Mouse (Mus musculus): Measurements from ENCODE around the gene Txnrd2. TPM values are rescaled to one million over a fixed set of nuclear protein-coding genes. Genes with fewer than 3 reads are reported as not detected.

Gene Txnrd2
- polyA plus RNA-seq, 2 experiments from 2014 or later = 16.2 to 21.6 TPM

DNA sequence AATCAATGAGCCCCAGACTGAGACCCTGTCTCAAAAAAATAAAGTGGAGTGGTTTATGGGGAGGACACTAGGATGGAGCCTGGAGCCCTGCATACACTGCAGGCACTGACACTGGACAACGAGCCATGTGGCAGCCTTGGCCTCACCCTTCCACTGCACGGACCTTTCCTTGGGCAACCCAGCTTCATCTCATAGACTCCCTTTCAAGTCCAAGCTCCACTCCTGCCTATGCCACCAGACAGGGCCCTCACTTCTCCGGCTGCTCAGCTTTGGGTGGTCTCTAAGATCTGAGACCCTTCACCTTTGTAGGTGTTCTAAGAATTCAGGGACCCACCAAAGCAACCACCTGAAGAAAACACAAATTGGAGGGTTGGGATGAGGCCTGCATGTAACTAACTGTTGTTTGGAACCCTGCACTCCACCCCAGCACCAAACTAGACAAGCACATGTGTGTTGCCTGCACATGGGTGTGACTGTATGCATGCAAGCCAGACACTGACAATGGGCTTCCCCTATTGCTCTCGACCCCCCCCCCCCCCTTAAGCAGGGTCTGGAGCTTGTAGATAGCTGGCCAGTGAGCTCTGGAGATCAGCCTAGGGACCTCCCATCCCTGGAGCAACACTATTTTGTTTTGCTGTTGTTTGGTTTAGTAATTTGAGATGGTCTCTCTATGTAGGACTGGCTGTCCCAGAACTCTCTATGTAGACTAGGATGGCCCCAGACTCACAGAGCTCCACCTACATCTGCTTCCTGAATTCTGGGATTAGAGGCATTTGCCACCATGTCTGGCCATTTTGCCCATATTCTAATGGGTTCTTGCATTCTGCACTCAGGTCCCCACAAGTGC, 7.2 kb upstream of the Txnrd2 start:
- ATAC-seq = no peak

DNA sequence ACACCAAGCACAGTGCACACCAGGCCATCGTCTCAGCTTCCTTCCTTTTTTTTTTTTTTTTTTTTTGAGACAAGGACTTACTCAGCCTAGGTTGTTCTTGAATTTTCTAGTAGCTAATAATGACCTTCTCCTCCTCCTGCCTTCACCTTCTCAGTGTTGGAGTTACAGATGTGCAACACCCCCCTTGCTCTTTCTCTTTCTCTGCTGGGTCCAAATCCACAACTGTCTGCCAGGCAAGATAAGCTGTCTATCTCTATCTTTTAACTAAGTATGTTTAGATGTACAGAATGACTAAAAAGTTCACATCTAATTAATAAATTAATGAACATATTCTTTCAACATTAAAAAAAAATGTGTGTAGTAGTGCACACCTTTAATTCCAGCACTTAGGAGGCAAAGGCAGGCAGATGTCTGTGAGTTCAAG, 6.6 kb upstream of the Txnrd2 start:
- ATAC-seq = no peak

DNA sequence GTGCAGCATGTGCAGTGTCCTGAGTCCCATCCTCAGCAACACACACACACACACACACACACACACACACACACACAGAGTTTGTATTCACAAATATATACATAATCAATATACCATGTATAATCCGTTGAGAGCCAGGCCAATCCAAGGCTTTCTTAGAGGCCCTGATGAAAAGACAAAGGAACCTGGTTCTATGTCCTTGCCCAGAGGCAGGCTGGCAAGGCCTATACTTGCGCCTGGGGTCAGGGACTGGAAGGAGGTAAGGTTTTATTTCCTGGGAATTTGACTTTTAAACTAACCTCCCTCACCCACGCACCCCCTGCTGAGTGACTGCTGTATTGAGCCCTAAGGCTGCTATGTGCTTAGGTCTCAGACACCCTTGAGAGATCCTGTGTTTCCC, 5.6 kb upstream of the Txnrd2 start:
- no peak for ATAC-seq

DNA sequence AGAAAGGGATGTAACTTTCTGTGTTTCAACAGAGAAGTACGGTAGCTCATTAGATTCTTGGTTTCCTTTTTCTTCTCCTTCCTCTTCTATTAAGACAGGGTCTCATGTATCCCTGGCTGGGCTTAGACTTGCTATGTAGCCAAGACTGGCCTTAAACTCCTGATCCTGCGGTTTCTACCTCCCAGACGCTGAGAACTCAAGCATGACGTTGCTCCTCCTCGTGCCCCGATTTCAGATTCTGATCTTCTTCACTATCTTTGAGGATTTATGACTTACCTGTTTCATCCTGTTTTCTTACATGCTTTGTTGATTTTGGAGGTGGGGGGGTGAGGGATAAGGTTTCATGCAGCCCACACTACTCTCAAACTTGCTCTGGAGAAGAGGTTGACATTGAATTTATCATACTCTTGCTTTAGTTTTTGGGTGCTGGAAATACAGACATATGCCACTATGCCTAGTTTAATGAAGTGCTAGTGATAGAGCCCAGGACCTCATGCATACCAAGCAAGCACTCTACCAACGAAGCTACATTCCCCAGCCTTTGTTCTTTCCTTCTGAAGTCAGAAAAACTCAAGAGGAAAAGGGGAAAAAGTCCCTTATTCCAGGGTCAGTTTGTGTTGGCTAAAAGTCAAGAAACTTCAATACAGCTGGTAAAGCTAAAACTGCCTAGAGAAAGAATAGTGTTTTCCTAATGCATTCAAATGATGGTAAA, 2.8 kb upstream of the Txnrd2 start:
- ATAC-seq = no peak

DNA sequence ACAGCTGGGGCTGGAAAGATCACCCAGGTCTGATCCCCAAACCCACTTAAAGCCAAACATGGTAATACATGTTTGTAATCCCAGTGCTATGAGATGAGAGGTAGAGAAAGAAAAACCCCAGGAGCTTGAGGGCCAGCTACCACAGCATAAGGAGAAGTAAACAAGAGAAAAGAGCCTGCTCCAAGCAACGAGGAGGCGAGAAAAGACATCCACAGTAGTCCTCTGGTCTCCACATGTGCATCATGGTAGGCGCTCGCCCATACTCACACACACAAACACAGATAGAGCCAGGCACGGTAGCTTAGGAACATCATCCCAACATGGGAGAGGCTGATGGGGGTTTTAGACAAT, 2.3 kb upstream of the Txnrd2 start:
- no peak for ATAC-seq

DNA sequence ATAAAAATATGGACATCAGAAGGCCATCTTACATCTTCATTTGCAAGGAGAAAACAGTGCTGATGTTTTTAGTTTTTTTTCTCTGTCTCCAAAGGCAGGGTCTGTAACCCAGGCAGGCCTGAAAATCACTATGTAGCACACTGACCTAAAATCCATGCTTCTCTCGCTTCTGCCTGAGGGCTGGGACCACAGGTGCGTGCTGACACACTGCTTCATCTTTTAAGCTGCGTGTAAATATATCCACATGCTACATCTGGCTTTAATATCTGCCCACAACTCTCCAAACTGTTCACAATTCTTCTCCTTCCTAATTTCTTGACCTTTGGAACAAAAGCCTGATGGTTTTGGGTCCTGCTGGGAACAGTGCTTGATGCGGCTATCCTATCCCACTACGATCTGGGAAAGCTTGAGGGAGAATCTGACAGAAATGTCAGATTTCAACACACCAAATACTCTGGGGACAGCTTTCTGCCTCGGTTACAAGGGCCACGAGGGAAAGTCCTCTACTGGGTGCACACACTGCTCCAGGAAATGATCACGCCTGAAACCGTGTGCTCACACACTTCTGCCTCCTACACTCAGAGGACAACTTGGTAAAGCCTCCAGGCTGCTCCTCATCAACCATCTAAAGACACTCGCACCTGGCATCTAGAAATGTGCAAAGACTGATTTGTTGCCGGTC, 1.7 kb upstream of the Txnrd2 start:
- peak; percentile 32 for ATAC-seq

DNA sequence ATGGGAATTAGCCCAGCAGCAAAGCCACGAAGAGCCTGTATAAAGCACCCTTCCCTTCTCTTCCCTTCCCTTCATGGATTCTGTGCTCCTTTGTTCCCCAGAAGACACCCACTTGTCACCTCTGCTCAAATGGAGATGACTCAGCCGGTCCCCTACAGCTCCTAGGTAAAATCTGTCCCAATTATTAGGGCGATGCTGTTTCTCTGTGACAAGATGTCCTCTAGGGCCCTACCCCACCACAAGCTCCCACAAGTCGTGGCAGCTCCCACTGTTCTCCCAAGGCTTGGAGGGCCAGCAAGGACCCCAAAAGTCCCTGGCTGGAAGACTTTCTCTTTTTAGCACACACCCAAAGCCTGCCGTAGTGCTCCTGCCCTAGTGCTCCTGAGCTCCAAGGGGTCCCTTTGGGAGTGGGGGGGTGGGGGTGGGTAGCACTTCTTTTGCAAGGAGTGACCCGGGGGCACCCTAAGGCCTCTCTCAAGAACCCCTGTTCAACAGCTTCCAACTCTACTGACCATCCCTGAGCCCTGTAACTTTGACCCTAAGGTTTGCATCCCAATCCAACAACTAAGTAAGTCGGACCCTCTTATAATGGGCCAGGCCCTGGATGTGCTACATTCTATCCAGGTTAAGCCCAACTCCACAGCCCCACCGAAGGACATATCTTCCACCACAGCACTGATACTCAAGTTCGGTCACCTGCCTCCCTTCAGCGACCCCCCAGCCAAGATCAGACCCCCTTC, 539 bp upstream of the Txnrd2 start:
- no peak for ATAC-seq

DNA sequence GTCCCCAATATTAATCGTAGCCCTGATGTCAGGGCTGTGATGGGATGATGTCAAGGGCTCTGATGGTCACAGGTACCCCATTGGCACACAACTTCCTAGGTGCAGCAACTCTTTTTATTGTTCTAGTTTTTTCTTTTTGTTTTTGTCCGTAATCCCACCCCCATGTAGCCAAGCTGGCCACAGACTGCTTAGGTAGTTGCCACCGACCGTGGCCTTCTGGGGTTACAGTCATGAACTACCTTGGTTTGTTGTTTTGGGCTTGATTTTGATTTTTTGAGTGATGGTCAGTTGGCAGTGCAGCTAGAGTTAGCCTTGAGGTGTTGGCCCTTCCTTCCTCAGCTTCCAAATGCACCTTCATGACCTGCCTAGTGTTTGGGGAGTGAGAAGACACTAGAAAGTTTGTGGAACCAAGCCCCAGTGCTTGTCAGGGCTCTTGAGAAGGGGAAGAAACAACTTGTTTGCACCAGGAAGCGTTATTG, 657 bp downstream of the Txnrd2 start, which contains the start of gene Comt:
Gene Comt, minus strand, starts transcription at position 51 of the 479 bp plus-strand sequence.
- no peak for ATAC-seq

DNA sequence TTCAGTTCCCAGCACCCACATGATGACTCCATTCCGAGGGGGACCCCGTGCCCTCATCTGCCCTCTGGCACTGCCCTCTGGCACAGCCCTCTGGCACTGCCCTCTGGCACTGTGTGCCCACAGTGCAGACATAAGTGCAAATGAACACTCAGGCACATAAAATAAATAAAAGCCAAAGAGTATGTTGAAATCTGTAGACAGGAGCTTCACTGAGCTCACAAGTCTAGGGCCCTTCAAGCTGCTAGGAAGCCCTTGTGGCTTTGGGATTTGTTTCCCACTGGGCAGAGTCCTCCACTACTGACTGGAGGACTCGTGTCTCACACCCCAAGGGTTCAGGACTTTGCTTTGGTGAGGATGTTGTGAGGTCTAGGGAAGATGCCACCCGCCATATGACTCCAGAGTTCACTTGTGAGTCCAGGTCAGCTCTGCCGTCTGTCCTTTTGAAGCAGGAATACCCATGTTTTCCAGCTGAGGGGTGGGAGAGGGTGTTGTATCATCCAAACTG, 1.9 kb downstream of the Txnrd2 start:
- ATAC-seq = no peak

DNA sequence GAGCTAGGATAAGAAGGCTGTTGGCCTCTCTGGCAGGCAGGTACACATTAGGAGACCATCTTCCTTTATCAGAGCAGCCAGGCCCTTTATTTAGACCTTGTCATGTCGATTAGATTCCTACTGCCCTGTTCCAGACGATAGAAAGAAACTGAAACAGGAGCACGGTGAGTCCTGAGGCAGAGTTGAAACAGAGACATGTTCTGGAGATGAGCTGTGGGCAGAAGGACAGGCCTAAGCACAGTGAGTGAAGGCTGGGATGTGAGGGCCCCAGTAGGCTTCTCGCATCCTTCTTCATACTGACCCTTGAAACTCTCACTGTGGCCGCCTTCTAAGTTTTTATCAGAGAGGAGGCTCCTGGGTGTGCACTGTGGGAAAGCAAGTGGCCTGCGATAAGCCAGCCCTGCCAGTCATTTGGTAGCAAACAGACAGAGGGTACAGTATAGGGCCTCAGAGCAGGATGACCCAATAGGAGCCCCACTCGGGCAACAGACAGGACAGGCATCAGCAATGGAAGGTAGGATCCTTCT, 2.4 kb downstream of the Txnrd2 start:
- ATAC-seq = no peak

DNA sequence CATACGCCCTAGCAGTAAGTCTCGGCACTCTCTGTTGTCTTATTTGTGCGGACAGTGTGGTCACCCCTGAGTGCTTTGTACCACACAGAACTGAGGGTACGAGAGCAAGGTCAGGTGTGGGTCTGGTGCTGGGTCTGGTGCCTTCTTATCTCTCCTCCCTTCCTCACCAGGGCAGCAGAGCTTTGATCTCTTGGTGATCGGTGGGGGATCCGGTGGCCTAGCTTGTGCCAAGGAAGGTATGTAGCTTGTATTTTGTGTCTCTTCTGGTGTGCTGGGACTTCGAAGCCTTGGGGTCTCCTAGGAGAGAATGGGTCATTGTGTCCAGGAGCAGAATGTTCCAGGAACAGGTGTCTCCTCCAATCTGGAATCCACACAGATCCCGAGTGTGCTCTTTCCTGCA, 3.5 kb downstream of the Txnrd2 start:
- no peak for ATAC-seq

DNA sequence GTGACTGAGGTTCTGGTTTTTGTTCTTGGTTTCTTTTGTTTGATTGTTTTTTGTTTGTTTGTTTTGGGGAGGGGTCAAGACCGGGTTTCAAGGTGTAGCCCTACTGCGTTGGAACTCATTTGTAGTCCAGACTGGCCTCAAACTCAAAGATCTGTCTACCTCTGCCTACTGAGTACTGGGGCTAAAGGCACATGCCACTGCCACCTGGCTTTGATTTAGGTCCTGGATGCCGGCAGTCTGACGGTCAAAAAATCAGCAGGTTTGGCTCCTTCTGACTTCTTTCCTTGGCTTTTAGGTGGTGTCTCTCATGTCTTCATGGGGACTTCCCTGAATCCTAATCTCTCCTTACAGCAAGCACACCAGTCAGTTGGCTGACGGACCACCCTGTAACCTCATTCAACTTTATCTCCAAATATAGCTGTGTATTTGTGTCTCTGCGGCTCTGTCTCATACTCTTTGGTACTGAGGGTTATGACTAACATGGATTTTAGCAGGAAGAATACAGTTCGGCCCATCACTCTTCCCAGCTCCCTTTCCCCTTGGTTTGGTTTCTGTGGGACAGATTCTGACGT, 4.5 kb downstream of the Txnrd2 start:
- no peak for ATAC-seq

DNA sequence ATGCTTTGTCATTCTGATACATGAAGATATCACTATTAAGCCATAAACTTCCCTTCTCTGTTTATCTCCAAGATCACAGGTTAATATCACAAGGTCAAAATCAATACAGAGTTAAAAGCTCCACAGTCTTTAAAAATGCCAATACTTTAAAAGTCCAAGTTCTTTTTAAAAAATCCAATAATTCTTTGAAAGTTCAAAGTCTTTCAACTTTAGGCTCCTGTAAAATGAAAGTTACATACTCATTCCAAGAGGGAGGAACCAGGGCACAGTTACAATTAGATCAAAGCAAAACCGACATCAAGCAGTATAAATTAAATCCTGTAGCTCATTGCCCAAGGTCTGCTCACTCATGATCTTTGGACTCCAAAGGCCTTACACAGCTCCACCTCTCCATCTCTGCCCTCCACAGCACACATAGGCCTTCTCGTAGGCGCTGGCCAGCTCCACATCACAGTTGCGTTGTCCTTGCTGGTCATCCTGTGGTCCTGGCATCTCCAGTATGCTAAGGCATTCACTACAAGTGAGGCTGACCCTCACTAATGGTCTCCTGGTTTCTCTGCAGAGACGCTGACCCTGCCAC, 7.2 kb downstream of the Txnrd2 start:
- no peak for ATAC-seq

DNA sequence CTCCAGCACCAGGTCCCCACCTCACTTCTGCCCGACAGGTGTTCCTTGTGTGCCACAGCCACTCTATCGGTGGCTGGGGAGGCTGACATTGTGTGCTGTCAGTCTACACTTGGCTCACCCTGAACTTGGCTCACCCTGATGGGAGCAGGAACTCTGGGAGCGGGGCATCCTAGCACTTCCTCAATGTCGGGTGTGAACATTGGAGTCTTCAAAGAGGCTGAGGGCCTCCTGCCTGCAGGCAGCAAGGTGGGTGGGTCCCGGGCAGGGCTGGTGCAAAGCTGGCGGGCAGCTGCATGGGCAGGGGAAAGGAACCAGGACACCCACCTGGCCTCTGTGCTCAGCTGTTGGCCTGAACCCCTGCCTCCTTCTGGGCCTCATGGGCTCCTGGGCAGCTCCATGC, 9.9 kb downstream of the Txnrd2 start:
- no peak for ATAC-seq

DNA sequence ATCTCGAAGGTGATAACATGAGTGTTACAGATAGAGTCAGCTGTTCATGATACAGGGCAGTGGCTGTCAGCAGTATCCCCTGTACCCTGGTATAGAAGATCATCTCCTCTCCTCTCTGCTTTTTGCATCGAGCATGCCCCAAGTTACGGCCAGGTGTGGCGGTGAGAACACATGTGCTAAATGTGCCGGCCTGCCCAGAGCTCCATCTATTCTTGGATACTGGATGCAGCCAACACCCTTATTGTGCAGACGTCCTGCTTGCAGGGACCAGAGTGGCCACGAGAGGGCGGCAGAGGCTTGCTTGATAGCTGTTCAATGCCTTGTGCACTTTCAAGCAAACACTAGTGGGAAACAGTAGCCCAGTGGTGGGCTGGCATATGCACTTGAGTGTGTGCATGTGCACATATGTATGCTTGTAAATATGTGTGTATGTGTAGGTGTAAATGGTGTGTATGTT, 17.2 kb downstream of the Txnrd2 start:
- peak; percentile 92 for ATAC-seq

DNA sequence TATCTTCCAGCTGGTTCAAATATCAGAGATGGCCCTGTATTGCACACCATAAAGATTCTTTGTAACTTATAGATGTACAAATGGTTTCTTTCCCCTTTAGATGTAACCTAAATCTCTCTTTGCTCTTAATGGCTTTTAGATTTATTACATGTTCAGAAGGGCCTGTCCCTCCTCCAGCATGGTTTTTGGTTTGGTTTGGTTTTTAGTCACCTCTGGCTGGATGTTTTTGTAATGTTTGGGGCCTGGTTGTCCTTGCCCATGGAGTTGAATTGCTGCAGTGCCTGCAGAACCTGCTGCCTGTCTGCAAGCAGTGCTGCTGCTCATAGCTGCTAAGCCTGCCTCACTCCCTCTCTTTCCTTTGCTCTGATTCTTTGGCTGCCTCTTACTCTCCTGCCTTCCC, 21.1 kb downstream of the Txnrd2 start:
- peak; percentile 36 for ATAC-seq

DNA sequence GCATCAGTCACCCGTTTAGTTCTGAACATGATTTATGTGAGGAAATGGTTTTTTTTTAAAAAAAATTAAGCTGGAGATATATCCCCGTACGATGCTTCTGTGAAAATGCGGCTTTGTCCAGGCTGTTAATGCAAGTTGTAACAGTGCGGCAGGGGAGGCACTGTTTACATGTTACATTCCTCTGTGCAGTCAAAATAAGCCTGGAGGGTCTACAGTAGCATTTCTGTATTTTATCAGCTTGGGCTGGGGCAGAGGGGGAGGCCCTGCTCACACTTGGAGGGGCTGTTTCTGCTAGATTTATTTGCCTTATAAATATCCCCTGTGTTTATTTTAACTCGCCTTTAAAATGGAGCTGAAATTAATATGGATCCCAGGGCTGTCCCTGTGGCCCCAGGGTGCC, 21.9 kb downstream of the Txnrd2 start:
- ATAC-seq = no peak

DNA sequence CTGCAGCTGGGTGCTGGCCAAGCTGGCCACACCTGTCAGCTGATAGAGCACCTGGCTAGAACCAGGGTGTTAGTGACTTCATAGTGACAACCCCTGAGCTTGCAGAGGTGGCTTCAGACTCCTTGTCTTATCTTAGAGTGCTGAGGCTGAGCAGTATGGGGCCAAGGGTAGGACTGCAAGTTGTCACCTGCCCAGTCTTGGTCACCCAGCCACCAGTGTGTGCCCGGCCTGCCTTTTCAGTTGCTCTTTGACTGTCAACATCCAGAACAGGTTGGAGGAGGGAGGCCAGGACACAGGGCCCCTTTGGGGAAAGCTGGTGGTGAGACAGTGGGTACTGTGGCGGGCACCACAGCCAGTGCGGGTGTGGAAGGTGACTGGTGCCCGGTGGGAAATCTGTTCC, 22.8 kb downstream of the Txnrd2 start:
- no peak for ATAC-seq

DNA sequence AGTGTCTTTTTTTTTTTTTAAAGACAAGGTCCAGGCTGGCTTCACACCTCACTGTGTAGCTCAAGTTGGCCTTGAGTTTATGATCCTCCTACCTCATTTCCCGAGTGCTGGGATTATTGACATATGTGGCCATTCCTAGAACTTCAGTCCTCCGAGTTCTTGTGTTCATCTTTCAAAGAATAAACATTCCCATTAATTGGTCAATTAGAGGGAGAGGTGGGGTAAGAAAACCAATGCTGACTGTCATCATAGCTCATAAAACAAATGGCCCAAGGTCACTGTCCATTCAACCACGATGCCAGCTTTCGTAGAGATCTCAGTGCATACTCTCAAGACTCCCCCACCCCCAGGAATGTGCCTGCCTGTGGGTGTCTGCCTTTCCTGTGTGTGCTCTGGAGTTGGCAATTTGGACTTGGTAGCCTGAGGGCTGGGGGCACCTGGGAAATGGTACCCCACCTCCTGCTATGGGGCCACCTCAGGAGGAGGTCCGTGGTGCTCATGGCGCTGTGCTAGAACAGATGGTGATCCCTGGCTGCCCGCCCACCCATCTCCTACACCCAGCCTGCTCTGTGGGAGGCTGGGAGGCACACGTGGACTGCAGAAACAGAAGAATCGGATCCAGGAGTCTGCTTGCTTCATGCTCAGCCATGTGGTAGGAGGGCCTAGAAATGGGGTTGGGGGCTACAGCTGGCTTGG, 25.4 kb downstream of the Txnrd2 start:
- no peak for ATAC-seq

DNA sequence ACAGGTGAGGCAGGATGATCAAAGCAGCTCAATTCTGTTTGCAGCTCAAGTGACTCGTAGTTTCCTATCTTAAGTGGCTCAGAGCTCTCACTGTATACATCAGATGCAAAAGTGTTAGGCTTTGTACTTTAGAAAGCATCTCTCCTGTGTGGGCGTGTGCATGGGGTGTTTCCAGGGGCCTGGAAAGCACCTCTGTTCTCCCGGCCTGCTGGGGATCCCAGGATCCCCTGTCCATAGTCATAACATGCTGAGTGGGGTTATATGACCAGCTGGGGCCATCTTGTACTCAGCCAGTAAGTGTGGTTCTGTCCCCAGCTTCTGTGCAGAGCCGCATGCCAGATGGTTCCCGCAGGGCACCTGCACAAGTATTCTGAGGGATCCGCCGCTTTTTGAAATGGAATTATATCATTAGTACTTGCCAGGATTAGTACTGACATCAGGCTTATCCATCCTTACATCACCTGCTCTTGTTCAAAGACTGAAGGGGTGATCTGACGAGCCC, 26.2 kb downstream of the Txnrd2 start:
- peak; percentile 63 for ATAC-seq

DNA sequence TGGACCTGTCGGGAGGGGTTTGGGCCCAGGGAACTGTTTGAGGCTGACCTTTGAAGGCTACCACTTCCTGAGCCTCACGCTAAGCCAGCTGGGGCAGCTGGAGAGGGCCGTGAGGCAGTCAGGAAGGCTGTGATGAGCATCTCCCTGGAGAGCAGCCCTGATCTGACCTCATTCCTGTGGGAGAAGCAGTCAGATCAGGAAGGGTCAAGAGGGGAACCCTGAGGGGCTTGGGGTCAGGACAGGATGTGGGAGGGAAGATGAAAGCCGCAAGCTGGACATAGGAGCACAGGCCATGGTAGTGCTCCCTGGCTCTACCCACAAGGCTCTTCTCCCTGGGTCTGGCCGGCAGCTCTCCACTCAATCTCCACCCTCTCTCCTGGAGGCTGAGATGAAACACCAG, 27.7 kb downstream of the Txnrd2 start:
- ATAC-seq = no peak

All from activated CD4-positive, CD25-positive, alpha-beta regulatory T cell, adult 4 months (primary cell).